Mouse (Mus musculus): ENCODE results near the gene Lrrk1.
"Not testable (repeated sequence)": the region's sequence is repeated elsewhere in the genome, so short reads cannot be mapped to it uniquely, and the experiment has no call there.

DNA sequence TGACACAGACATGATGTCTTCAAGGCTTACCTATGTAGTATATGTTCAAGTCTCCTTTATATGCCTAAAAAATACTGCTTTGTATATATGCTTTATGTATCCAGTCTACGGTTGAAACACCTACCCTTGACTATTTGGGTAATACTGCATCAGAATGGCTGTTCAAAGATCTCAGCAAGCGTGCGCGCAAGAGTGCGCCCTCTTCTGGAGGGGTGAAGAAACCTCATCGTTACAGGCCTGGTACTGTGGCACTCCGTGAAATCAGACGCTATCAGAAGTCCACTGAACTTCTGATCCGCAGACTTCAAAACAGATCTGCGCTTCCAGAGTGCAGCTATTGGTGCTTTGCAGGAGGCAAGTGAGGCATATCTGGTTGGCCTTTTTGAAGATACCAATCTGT lies 197.8 kb downstream of the Lrrk1 start:
- not testable (repeated sequence) for TF ChIP-seq CTCF (IDR thresholded peaks at IDR 0.05; ENCODE audit: extremely low read depth, insufficient read length, insufficient replicate concordance, low read depth, low read length); POLR2A (IDR thresholded peaks at IDR 0.05; ENCODE audit: low read depth, low read length)

Data from small intestine, adult 2 months (tissue).